Mouse (Mus musculus) megakaryocyte-erythroid progenitor cell, adult 5-6 weeks (primary cell): ENCODE results near the gene Gm5849. TPM values are rescaled to one million over a fixed set of nuclear protein-coding genes. Genes with fewer than 3 reads are reported as not detected.
"Not testable (repeated sequence)": the region's sequence is repeated elsewhere in the genome, so short reads cannot be mapped to it uniquely, and the experiment has no call there.

Experiments used
- ATAC-seq: replicated peaks from 2 replicates; pipeline ENCODE4 v1.8.0; 2016; ENCODE audit warnings: mild to moderate bottlenecking, inconsistent platforms; ENCODE audit not compliant: severe bottlenecking, poor library complexity, low FRiP score, low TSS enrichment
- total RNA-seq, 2 experiments: library from RNA; stranded (forward) in 1 of 2; stranded (reverse) in 1 of 2; fragments of 200-1000, 215-1000 nt in 1 of 2; fragments of >200 nt in 1 of 2; fragmentation: Nextera tagmentation in 1 of 2; gene quantifications; 2 replicates each; pipeline ENCODE4 v1.2.3; 2014 to 2017

The Gm5849 gene
- total RNA-seq (2014; fragmentation: Nextera tagmentation): not detected in 2 replicates
- total RNA-seq (2017): not detected in 2 replicates

- not testable (repeated sequence) for ATAC-seq
Measured at GRCm38 (mm10) chr3:90777776-90778175, at the start of gene Gm5849. Gene Gm5849 (minus strand): TSS chr3:90777876.

- ATAC-seq: no peak
Measured at GRCm38 (mm10) chr3:90749658-90750057, 28.0 kb downstream of the Gm5849 start.

- ATAC-seq: no peak
Measured at GRCm38 (mm10) chr3:90726606-90727005, 51.1 kb downstream of the Gm5849 start, which contains the start of gene Pglyrp4. Gene Pglyrp4 (plus strand): TSS chr3:90726906.

Other genes with a start within 250 kb of the Gm5849 start
- gene S100a16, start 240.6 kb downstream of the Gm5849 start, total RNA-seq (2014; fragmentation: Nextera tagmentation): not detected in 2 replicates
- gene S100a16, start 240.6 kb downstream of the Gm5849 start, total RNA-seq (2017): not detected in 2 replicates
- not detected in 2 replicates for gene S100a3, start 217.3 kb downstream of the Gm5849 start, total RNA-seq (2014; fragmentation: Nextera tagmentation)
- gene S100a3, start 217.3 kb downstream of the Gm5849 start, total RNA-seq (2017): not detected in 2 replicates
- not detected in 2 replicates for gene S100a2, start 187.6 kb downstream of the Gm5849 start, total RNA-seq (2014; fragmentation: Nextera tagmentation)
- not detected in 2 replicates for gene S100a2, start 187.6 kb downstream of the Gm5849 start, total RNA-seq (2017)
- not detected in 2 replicates for gene Gm42674, start 176.0 kb downstream of the Gm5849 start, total RNA-seq (2014; fragmentation: Nextera tagmentation)
- not detected in 2 replicates for gene Gm42674, start 176.0 kb downstream of the Gm5849 start, total RNA-seq (2017)
- 3.8 TPM in 1 of 2 replicates, not detected in the other for gene S100a4, start 174.1 kb downstream of the Gm5849 start, total RNA-seq (2014; fragmentation: Nextera tagmentation)
- 6.7 and 23.6 TPM in 2 replicates for gene S100a4, start 174.1 kb downstream of the Gm5849 start, total RNA-seq (2017)
- gene S100a5, start 169.4 kb downstream of the Gm5849 start, total RNA-seq (2014; fragmentation: Nextera tagmentation): not detected in 2 replicates
- not detected in 2 replicates for gene S100a5, start 169.4 kb downstream of the Gm5849 start, total RNA-seq (2017)
- 2.0 and 21.9 TPM in 2 replicates for gene S100a6, start 165.0 kb downstream of the Gm5849 start, total RNA-seq (2014; fragmentation: Nextera tagmentation)
- gene S100a6, start 165.0 kb downstream of the Gm5849 start, total RNA-seq (2017): 0.94 TPM in 1 of 2 replicates, not detected in the other
- gene S100a7a, start 123.9 kb downstream of the Gm5849 start, total RNA-seq (2014; fragmentation: Nextera tagmentation): not detected in 2 replicates
- gene S100a7a, start 123.9 kb downstream of the Gm5849 start, total RNA-seq (2017): not detected in 2 replicates
- 8.8 and 1,388 TPM in 2 replicates for gene S100a8, start 108.9 kb downstream of the Gm5849 start, total RNA-seq (2014; fragmentation: Nextera tagmentation)
- gene S100a8, start 108.9 kb downstream of the Gm5849 start, total RNA-seq (2017): 75.2 and 207 TPM in 2 replicates
- 1.1 and 1,636 TPM in 2 replicates for gene S100a9, start 82.2 kb downstream of the Gm5849 start, total RNA-seq (2014; fragmentation: Nextera tagmentation)
- gene S100a9, start 82.2 kb downstream of the Gm5849 start, total RNA-seq (2017): 59.5 and 143 TPM in 2 replicates
- not detected in 2 replicates for gene Pglyrp4, start 51.0 kb downstream of the Gm5849 start, total RNA-seq (2014; fragmentation: Nextera tagmentation)
- gene Pglyrp4, start 51.0 kb downstream of the Gm5849 start, total RNA-seq (2017): not detected in 2 replicates